Mouse (Mus musculus): ENCODE data around the gene Lhx6.

- no peak for TF ChIP-seq EP300 (IDR thresholded peaks at IDR 0.05; ENCODE audit: low read depth)
- no peak for TF ChIP-seq CTCF (IDR thresholded peaks at IDR 0.05; ENCODE audit: low read depth)
Measured at GRCm38 (mm10) chr2:36139096-36139495, 33.9 kb upstream of the Lhx6 start.

Measured in heart, postnatal 0 days (tissue).